Mouse (Mus musculus): ENCODE data around the gene Glis1. TPM values are rescaled to one million over a fixed set of nuclear protein-coding genes. Genes with fewer than 3 reads are reported as not detected.
A peak's percentile ranks its signal among the peaks of the same experiment; 100 is the strongest.

Gene Glis1
- polyA plus RNA-seq, 2 experiments = 9.0 to 10.0 TPM

- no peak for TF ChIP-seq POLR2A (IDR thresholded peaks at IDR 0.05; ENCODE audit: borderline replicate concordance, extremely low read depth, insufficient read depth, insufficient read length)
- H3K27ac ChIP-seq (replicated peaks; ENCODE audit: low read depth, low read length) = no peak overlapping the region
- H3K36me3 ChIP-seq (ENCODE audit: control insufficient read depth, insufficient read depth, low read length) = peaks cover 73% of the 10 kb centered on the region
- 97% methylated on average over 2 of the region's 2 CpGs for WGBS
- no peak for DNase-seq (ENCODE audit: low spot score)
- no peaks in the 10 kb centered on the region for H3K4me1 ChIP-seq (ENCODE audit: control insufficient read depth, insufficient read depth, low read length)
- H3K9me3 ChIP-seq (ENCODE audit: control insufficient read depth, low read length) = no peaks in the 10 kb centered on the region
- H3K27me3 ChIP-seq (ENCODE audit: control insufficient read depth, insufficient read depth, low read length) = no peaks in the 10 kb centered on the region
- ATAC-seq (ENCODE audit: low FRiP score, low read depth) = no peak
- no peak overlapping the region for H3K9ac ChIP-seq (ENCODE audit: low read depth, low read length, severe bottlenecking)
- H3K4me3 ChIP-seq (replicated peaks; ENCODE audit: low read length) = no peak overlapping the region
- no peak overlapping the region for H3K4me2 ChIP-seq (replicated peaks; ENCODE audit: low read depth, low read length, severe bottlenecking)
Observed at GRCm38 (mm10) chr4:107393771-107394170, 40.6 kb upstream of the Glis1 start.

- 74% methylated on average over 4 of the region's 4 CpGs for WGBS
Observed at GRCm38 (mm10) chr4:107420202-107420601, 14.2 kb upstream of the Glis1 start.

DNA sequence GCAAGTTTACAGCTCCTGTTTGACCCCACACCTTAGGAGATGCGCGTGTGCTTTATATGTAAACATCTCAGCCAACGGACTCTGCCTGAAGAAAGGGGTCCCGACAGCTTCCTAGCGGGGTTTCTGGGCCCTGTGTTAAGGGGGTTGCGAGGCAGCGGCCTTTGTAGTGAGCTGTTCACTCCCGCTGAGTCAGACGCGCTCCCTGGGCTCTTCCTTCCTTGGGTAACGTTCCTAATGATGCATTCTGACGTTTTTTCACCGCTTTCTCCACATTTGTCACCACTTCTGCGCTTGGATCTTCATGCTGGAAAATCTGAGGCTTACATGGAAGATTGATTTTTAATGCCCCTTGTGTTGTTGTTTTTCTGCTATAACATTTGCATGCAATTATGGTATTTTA, 12.7 kb upstream of the Glis1 start:
- H3K9ac ChIP-seq (ENCODE audit: low read depth, low read length, severe bottlenecking) = no peak overlapping the region
- H3K4me3 ChIP-seq (replicated peaks; ENCODE audit: low read length) = no peak overlapping the region
- H3K27me3 ChIP-seq (ENCODE audit: control insufficient read depth, insufficient read depth, low read length) = no peaks in the 10 kb centered on the region
- no peak overlapping the region for H3K27ac ChIP-seq (replicated peaks; ENCODE audit: low read depth, low read length)
- DNase-seq (ENCODE audit: low spot score) (no peak), ATAC-seq (ENCODE audit: low FRiP score, low read depth) (no peak)
- WGBS = 7% methylated on average over 14 of the region's 14 CpGs
- no peaks in the 10 kb centered on the region for H3K36me3 ChIP-seq (ENCODE audit: control insufficient read depth, insufficient read depth, low read length)
- no peak for TF ChIP-seq POLR2A (IDR thresholded peaks at IDR 0.05; ENCODE audit: borderline replicate concordance, extremely low read depth, insufficient read depth, insufficient read length)
- H3K4me1 ChIP-seq (ENCODE audit: control insufficient read depth, insufficient read depth, low read length) = no peaks in the 10 kb centered on the region
- H3K4me2 ChIP-seq (replicated peaks; ENCODE audit: low read depth, low read length, severe bottlenecking) = no peak overlapping the region
- no peaks in the 10 kb centered on the region for H3K9me3 ChIP-seq (ENCODE audit: control insufficient read depth, low read length)

More at GRCm38 (mm10) chr4:107420202-107420601, 14.2 kb upstream of the Glis1 start:
- ATAC-seq (ENCODE audit: low FRiP score, low read depth) (no peak), DNase-seq (ENCODE audit: low spot score) (no peak)
- Histone ChIP-seq H3K27ac (replicated peaks; ENCODE audit: low read depth, low read length) (no peak overlapping the region), H3K9me3 (ENCODE audit: control insufficient read depth, low read length) (no peaks in the 10 kb centered on the region), H3K4me2 (replicated peaks; ENCODE audit: low read depth, low read length, severe bottlenecking) (no peak overlapping the region), H3K27me3 (ENCODE audit: control insufficient read depth, insufficient read depth, low read length) (no peaks in the 10 kb centered on the region), H3K4me3 (replicated peaks; ENCODE audit: low read length) (no peak overlapping the region), H3K4me1 (ENCODE audit: control insufficient read depth, insufficient read depth, low read length) (no peaks in the 10 kb centered on the region), H3K9ac (ENCODE audit: low read depth, low read length, severe bottlenecking) (no peak overlapping the region), H3K36me3 (ENCODE audit: control insufficient read depth, insufficient read depth, low read length) (0 out of 2 replicates have a peak, but pooled peaks cover 10% of the 10 kb centered on the region)
- TF ChIP-seq POLR2A (IDR thresholded peaks at IDR 0.05; ENCODE audit: borderline replicate concordance, extremely low read depth, insufficient read depth, insufficient read length) = no peak

GRCm38 (mm10) chr4:107422176-107422575, 12.2 kb upstream of the Glis1 start:
- no peak for TF ChIP-seq POLR2A (IDR thresholded peaks at IDR 0.05; ENCODE audit: borderline replicate concordance, extremely low read depth, insufficient read depth, insufficient read length)
- DNase-seq (ENCODE audit: low spot score) (peak; percentile 56), ATAC-seq (ENCODE audit: low FRiP score, low read depth) (peak; percentile 67; the same call in 1 of the 2 replicates)
- Histone ChIP-seq H3K9ac (ENCODE audit: low read depth, low read length, severe bottlenecking) (no peak overlapping the region), H3K27me3 (ENCODE audit: control insufficient read depth, insufficient read depth, low read length) (no peaks in the 10 kb centered on the region), H3K4me1 (ENCODE audit: control insufficient read depth, insufficient read depth, low read length) (no peaks in the 10 kb centered on the region), H3K27ac (replicated peaks; ENCODE audit: low read depth, low read length) (no peak overlapping the region), H3K36me3 (ENCODE audit: control insufficient read depth, insufficient read depth, low read length) (no peaks in the 10 kb centered on the region), H3K4me3 (replicated peaks; ENCODE audit: low read length) (no peak overlapping the region), H3K9me3 (ENCODE audit: control insufficient read depth, low read length) (no peaks in the 10 kb centered on the region), H3K4me2 (replicated peaks; ENCODE audit: low read depth, low read length, severe bottlenecking) (no peak overlapping the region)
- 20% methylated on average over 6 of the region's 6 CpGs for WGBS

DNA sequence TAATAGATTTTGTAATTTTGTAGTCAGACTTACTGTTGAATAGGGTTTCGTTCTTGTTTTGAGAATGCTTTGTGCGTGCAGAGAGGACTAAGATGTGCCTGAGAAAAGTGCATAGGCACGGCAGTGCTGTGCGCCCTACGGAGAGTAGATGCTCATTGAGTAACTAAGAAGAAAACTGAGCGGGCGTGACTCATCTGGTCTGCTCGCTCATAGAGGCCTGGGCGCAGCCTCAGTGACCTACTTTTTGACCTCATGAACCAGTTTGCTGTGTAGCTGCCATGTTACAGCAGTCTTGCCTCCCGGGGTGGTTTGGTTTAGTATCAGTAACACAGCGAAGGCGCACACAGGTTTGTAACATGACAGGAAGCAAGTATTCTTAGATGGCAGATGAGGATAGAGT, 8.8 kb upstream of the Glis1 start:
- no peak overlapping the region for H3K9ac ChIP-seq (ENCODE audit: low read depth, low read length, severe bottlenecking)
- H3K27me3 ChIP-seq (ENCODE audit: control insufficient read depth, insufficient read depth, low read length) = no peaks in the 10 kb centered on the region
- no peaks in the 10 kb centered on the region for H3K36me3 ChIP-seq (ENCODE audit: control insufficient read depth, insufficient read depth, low read length)
- WGBS = 92% methylated on average over 12 of the region's 12 CpGs
- DNase-seq (ENCODE audit: low spot score) = no peak
- TF ChIP-seq POLR2A (IDR thresholded peaks at IDR 0.05; ENCODE audit: borderline replicate concordance, extremely low read depth, insufficient read depth, insufficient read length) = no peak
- no peak overlapping the region for H3K27ac ChIP-seq (replicated peaks; ENCODE audit: low read depth, low read length)
- ATAC-seq (ENCODE audit: low FRiP score, low read depth) = no peak
- H3K9me3 ChIP-seq (ENCODE audit: control insufficient read depth, low read length) = no peaks in the 10 kb centered on the region
- no peaks in the 10 kb centered on the region for H3K4me1 ChIP-seq (ENCODE audit: control insufficient read depth, insufficient read depth, low read length)
- no peak overlapping the region for H3K4me3 ChIP-seq (replicated peaks; ENCODE audit: low read length)
- H3K4me2 ChIP-seq (replicated peaks; ENCODE audit: low read depth, low read length, severe bottlenecking) = no peak overlapping the region

GRCm38 (mm10) chr4:107426631-107427030, 7.8 kb upstream of the Glis1 start:
- Histone ChIP-seq H3K27ac (replicated peaks; ENCODE audit: low read depth, low read length) (no peak overlapping the region), H3K4me2 (replicated peaks; ENCODE audit: low read depth, low read length, severe bottlenecking) (no peak overlapping the region), H3K36me3 (ENCODE audit: control insufficient read depth, insufficient read depth, low read length) (no peaks in the 10 kb centered on the region), H3K4me1 (ENCODE audit: control insufficient read depth, insufficient read depth, low read length) (no peaks in the 10 kb centered on the region), H3K9ac (ENCODE audit: low read depth, low read length, severe bottlenecking) (no peak overlapping the region), H3K9me3 (ENCODE audit: control insufficient read depth, low read length) (no peaks in the 10 kb centered on the region), H3K4me3 (replicated peaks; ENCODE audit: low read length) (no peak overlapping the region), H3K27me3 (ENCODE audit: control insufficient read depth, insufficient read depth, low read length) (no peaks in the 10 kb centered on the region)
- WGBS = 81% methylated on average over 9 of the region's 9 CpGs
- DNase-seq (ENCODE audit: low spot score) (no peak), ATAC-seq (ENCODE audit: low FRiP score, low read depth) (no peak)
- TF ChIP-seq POLR2A (IDR thresholded peaks at IDR 0.05; ENCODE audit: borderline replicate concordance, extremely low read depth, insufficient read depth, insufficient read length) = no peak
